Mouse (Mus musculus) kidney, adult 2 months (tissue): ENCODE results near the gene Eno2.

Source experiments
- CTCF ChIP-seq: fragments of 200-500 bp; conservative IDR thresholded peaks from 2 replicates; pipeline ENCODE4 v1.5.1; 2011; ENCODE audit warnings: low read depth, mild to moderate bottlenecking, control low read depth, low read length, moderate library complexity, mixed read lengths; ENCODE audit not compliant: insufficient read depth, insufficient read length
- POLR2A ChIP-seq: fragments of 200-500 bp; IDR thresholded peaks from one replicate; pipeline ENCODE4 v1.6.1; 2011; ENCODE audit warnings: low read depth, low read length, control low read depth

GRCm38 (mm10) chr6:124724472-124724871, 45.0 kb downstream of the Eno2 start:
- no peak for TF ChIP-seq POLR2A
- TF ChIP-seq CTCF, result no peak
